Mouse (Mus musculus): ENCODE data around the gene Derl2.

DNA sequence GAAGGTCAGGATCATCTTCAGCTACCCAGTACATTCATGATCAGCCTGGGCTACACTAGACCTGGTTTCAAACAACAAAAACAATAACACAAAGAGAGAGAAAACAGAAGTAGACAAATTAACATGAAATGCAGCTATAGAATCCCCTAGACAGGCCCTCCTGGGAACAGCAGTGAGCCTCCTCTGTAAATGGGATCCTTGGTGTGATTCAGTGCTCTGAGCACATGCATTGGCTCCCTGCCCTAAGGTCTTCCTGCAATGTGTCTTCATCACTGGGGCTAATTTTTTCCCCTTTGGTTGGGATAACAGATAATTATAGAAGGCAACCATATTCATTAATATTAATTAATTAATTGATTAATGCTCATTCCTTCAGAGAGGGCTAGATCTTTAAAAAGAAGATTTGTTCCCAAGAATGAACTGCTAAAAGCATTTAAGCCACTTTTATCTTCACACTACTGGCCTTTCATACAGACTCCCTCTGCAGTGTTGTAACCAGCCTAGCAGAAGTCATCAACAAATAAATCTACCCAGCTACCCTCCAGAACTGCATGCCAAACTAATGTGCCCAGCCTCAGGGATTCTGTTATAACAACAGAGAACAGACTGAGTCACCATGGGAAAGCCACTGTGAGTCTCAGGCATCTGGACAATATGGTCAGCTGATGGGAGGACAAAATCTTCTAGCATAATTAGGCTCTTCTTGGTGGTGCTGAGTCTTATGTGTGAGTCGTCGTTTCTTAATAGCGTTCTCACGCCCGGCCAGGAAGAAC lies 20.1 kb upstream of the Derl2 start:
- TF ChIP-seq CHD2 (IDR thresholded peaks at IDR 0.05; ENCODE audit: low read depth, low read length) (no peak), MAFK (IDR thresholded peaks at IDR 0.05; ENCODE audit: insufficient read depth, low read depth, low read length) (no peak), ZC3H11A (IDR thresholded peaks at IDR 0.05; ENCODE audit: borderline replicate concordance, low read depth, low read length) (no peak), HCFC1 (IDR thresholded peaks at IDR 0.05; ENCODE audit: borderline replicate concordance, insufficient read depth, low read length) (no peak), ZNF384 (IDR thresholded peaks at IDR 0.05; ENCODE audit: low read depth, low read length) (no peak)

All from ES-E14 (cell line).